Mouse (Mus musculus) layer of hippocampus, adult 2 months (tissue): ENCODE measurements around the gene Dlx2. TPM values are rescaled to one million over a fixed set of nuclear protein-coding genes. Genes with fewer than 3 reads are reported as not detected.

ENCODE experiments used
- DNase-seq, 2 experiments: peaks; one replicate each; pipeline ENCODE4 v3.0.0; 2022; ENCODE audit warnings: low spot score in 2 of 2
- H3K27ac ChIP-seq: fragments of 200-600 bp; 2 replicates; pipeline ENCODE4 v1.8.1; 2022
- H3K4me3 ChIP-seq: fragments of 200-600 bp; 2 replicates; pipeline ENCODE4 v1.8.1; 2022; ENCODE audit warnings: mild to moderate bottlenecking
- CTCF ChIP-seq: fragments of 200-600 bp; conservative IDR thresholded peaks from 2 replicates; pipeline ENCODE4 v1.8.1; 2022; ENCODE audit warnings: antibody characterized with exemption, mild to moderate bottlenecking, moderate library complexity
- total RNA-seq, 2 experiments: library from RNA; stranded (reverse); gene quantifications; 2 replicates each; pipeline ENCODE4 v1.2.3; 2021

The Dlx2 gene
- total RNA-seq, 2 experiments from 2014 or later, result 4.5 to 4.8 TPM

- no peak for TF ChIP-seq CTCF
- H3K27ac ChIP-seq, result no peak overlapping the region; the same call in 1 of the 2 replicates
- no peak for DNase-seq
- H3K4me3 ChIP-seq, result peak overlapping the region; percentile 43
These were observed 1.1 kb downstream of the Dlx2 start for GRCm38 (mm10) chr2:71545401-71545881.

- Histone ChIP-seq H3K27ac (no peak overlapping the region), H3K4me3 (no peak overlapping the region; the same call in 1 of the 2 replicates)
- no peak for DNase-seq
- no peak for TF ChIP-seq CTCF
These were observed 1.9 kb downstream of the Dlx2 start for GRCm38 (mm10) chr2:71544391-71545285.

- no peak overlapping the region; the same call in 1 of the 2 replicates for H3K4me3 ChIP-seq
- TF ChIP-seq CTCF, result no peak
- H3K27ac ChIP-seq, result no peak overlapping the region
- no peak for DNase-seq
These were observed 2.6 kb downstream of the Dlx2 start for GRCm38 (mm10) chr2:71543948-71544347.

GRCm38 (mm10) chr2:71543531-71543930 lies 3.0 kb downstream of the Dlx2 start:
- no peak overlapping the region for H3K27ac ChIP-seq
- TF ChIP-seq CTCF, result no peak
- no peak for DNase-seq
- no peak overlapping the region for H3K4me3 ChIP-seq

- no peak overlapping the region for H3K4me3 ChIP-seq
- no peak overlapping the region for H3K27ac ChIP-seq
- no peak for DNase-seq
- no peak for TF ChIP-seq CTCF
These were observed 3.7 kb downstream of the Dlx2 start for GRCm38 (mm10) chr2:71542816-71543301.

- no peak for TF ChIP-seq CTCF
- no peak for DNase-seq
- no peak overlapping the region for H3K27ac ChIP-seq
- no peak overlapping the region for H3K4me3 ChIP-seq
These were observed 4.2 kb downstream of the Dlx2 start for GRCm38 (mm10) chr2:71542227-71542815.

GRCm38 (mm10) chr2:71541418-71542226 lies 4.9 kb downstream of the Dlx2 start:
- Histone ChIP-seq H3K4me3 (no peak overlapping the region), H3K27ac (no peak overlapping the region)
- no peak for DNase-seq
- no peak for TF ChIP-seq CTCF

GRCm38 (mm10) chr2:71540611-71541417 lies 5.7 kb downstream of the Dlx2 start:
- no peak overlapping the region; the same call in 1 of the 2 replicates for H3K27ac ChIP-seq
- TF ChIP-seq CTCF, result no peak
- DNase-seq, result no peak
- no peak overlapping the region for H3K4me3 ChIP-seq

GRCm38 (mm10) chr2:71534242-71535052 lies 12.1 kb downstream of the Dlx2 start:
- no peak for TF ChIP-seq CTCF
- DNase-seq, result no peak
- Histone ChIP-seq H3K4me3 (no peak overlapping the region), H3K27ac (no peak overlapping the region)

- no peak for TF ChIP-seq CTCF
- no peak overlapping the region for H3K27ac ChIP-seq
- H3K4me3 ChIP-seq, result no peak overlapping the region
- DNase-seq, result no peak
These were observed 13.5 kb downstream of the Dlx2 start for GRCm38 (mm10) chr2:71533094-71533493.
